Mouse (Mus musculus) G1E (cell line): ENCODE measurements around the gene Rhoj. TPM values are rescaled to one million over a fixed set of nuclear protein-coding genes. Genes with fewer than 3 reads are reported as not detected.

ENCODE experiments used
- ATAC-seq: 2 replicates; pipeline ENCODE4 v1.8.0; 2016; ENCODE audit warnings: mild to moderate bottlenecking; ENCODE audit not compliant: insufficient number of reproducible peaks, poor library complexity, low FRiP score, severe bottlenecking; ENCODE audit errors: extremely low read depth
- DNase-seq: peaks from one replicate; pipeline ENCODE4 v3.0.0; 2012; ENCODE audit warnings: low spot score
- H3K27me3 ChIP-seq: 2 replicates; pipeline ENCODE4 v1.6.1; 2012; ENCODE audit warnings: mild to moderate bottlenecking, low read length, inconsistent platforms; ENCODE audit not compliant: insufficient read depth
- H3K36me3 ChIP-seq: replicated peaks from 2 replicates; pipeline ENCODE3; 2012; ENCODE audit warnings: mild to moderate bottlenecking, inconsistent platforms
- H3K4me1 ChIP-seq: 2 replicates; pipeline ENCODE4 v1.6.1; 2012; ENCODE audit warnings: low read depth, low read length, inconsistent platforms, mixed read lengths; ENCODE audit not compliant: insufficient read depth
- H3K4me3 ChIP-seq: 2 replicates; pipeline ENCODE4 v1.5.1; 2012; ENCODE audit warnings: low read depth, mild to moderate bottlenecking, inconsistent platforms, low read length, moderate library complexity, mixed read lengths
- H3K9me3 ChIP-seq: replicated peaks from 2 replicates; pipeline ENCODE4 v1.6.1; 2012; ENCODE audit warnings: inconsistent platforms
- CTCF ChIP-seq: IDR thresholded peaks from 2 replicates; pipeline ENCODE4 v1.5.1; 2012; ENCODE audit warnings: low read depth, low read length, inconsistent platforms, mixed read lengths
- GATA1 ChIP-seq: IDR thresholded peaks from 2 replicates; pipeline ENCODE4 v1.6.1; 2012; ENCODE audit warnings: borderline replicate concordance, low read length, inconsistent platforms, mixed read lengths
- GATA2 ChIP-seq: IDR thresholded peaks from 2 replicates; pipeline ENCODE4 v1.6.1; 2012; ENCODE audit warnings: low read depth, low read length, inconsistent platforms, borderline replicate concordance
- POLR2AphosphoS5 ChIP-seq: IDR thresholded peaks from 2 replicates; pipeline ENCODE4 v1.6.1; 2012; ENCODE audit warnings: low read depth, low read length, inconsistent platforms; ENCODE audit not compliant: insufficient replicate concordance
- TAL1 ChIP-seq: conservative IDR thresholded peaks from 2 replicates; pipeline ENCODE4 v1.6.1; 2012; ENCODE audit warnings: low read depth, low read length, inconsistent platforms, mixed read lengths
- polyA plus RNA-seq: library from polyadenylated mRNA; stranded (reverse); fragments of >175 nt; gene quantifications from 2 replicates; pipeline ENCODE4 v1.2.3, GENCODE M21; 2012
- total RNA-seq, 2 experiments: library from RNA; stranded (forward) in 1 of 2; stranded (reverse) in 1 of 2; fragments of 200-1000 nt in 1 of 2; fragments of >200 nt in 1 of 2; fragmentation: Nextera tagmentation in 1 of 2; gene quantifications; 2 replicates each; pipeline ENCODE4 v1.2.3; 2014 to 2017

Rhoj gene
- total and polyA plus RNA-seq, 3 experiments, result 0.22 TPM; not detected in 2

DNA sequence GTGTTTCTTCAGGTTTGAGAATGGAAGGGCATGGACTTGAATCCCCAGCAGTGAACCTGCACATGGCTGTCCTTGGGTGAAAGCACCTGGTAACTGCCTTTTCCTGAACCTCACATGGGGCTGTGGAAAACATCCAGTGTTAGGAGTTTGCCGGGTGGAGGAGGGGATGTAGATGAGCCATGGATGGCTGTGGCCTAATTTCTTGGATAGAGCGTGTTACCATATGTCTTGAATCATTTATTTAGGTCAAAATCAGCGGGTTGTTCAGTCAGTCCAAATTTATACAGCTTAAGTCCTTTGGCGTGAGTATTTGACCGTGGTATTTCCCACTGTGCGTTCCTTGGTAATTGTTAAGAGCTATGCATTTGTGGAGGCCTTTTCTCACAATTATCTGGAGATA is 68.0 kb downstream of the Rhoj start:
- DNase-seq (no peak), ATAC-seq (no peak)

DNA sequence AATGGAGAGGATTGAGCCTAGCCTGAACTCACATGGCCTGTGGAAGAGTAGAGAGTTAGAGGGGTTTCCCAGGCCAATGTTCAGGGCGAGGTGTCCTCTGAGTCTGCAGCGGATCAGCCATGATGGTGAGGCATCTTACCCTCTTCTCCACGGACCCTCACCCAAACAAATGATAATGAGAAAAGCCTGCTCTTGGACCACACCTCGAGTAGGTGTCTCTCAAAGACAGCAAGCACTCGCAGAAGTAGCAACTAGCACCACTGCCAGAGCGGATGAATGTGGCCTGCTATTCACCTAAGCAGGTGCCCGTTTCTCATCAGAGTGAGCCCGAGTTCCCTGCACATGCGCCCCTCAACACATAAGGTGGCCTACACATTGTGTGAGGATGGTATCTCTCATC is 78.6 kb downstream of the Rhoj start:
- H3K4me1 ChIP-seq, result no peaks in the 10 kb centered on the region
- H3K4me3 ChIP-seq, result no peak overlapping the region
- TF ChIP-seq POLR2AphosphoS5 (no peak), GATA1 (no peak), GATA2 (no peak), TAL1 (no peak), CTCF (no peak)
- no peaks in the 10 kb centered on the region for H3K36me3 ChIP-seq
- DNase-seq (no peak), ATAC-seq (no peak)
- H3K27me3 ChIP-seq, result peaks cover 12% of the 10 kb centered on the region; the same call in 1 of the 2 replicates
- H3K9me3 ChIP-seq, result no peaks in the 10 kb centered on the region

More for the DNA sequence above, 68.0 kb downstream of the Rhoj start:
- H3K36me3 ChIP-seq, result no peaks in the 10 kb centered on the region
- 0 out of 2 replicates have a peak, but pooled peaks cover 2% of the 10 kb centered on the region for H3K9me3 ChIP-seq
- H3K27me3 ChIP-seq, result peaks cover 3% of the 10 kb centered on the region; the same call in 1 of the 2 replicates
- H3K4me3 ChIP-seq, result no peak overlapping the region
- H3K4me1 ChIP-seq, result no peaks in the 10 kb centered on the region
- TF ChIP-seq TAL1, result no peak
- TF ChIP-seq GATA1, result no peak
- TF ChIP-seq CTCF, result no peak
- no peak for TF ChIP-seq GATA2
- TF ChIP-seq POLR2AphosphoS5, result no peak

DNA sequence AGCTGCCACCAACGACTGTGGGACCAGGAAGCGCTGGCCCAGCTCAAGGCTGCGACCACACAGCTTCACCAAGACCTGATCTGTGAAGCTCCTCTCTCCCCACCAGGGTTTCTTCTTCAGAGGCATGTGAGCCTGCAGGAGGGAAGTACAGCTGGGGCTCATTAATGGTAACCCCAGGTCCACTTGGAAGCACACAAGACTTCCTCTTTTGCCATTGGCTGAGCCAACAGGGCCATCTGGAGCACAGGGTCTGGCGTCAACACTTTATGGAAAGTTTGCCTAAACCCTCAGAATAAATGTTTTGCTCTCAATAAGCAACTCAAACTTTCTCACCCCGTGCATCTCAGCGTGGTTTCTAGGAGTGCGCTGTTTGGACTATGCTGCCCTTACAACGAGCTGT is 79.0 kb downstream of the Rhoj start:
- TF ChIP-seq CTCF (no peak), POLR2AphosphoS5 (no peak), GATA1 (no peak), TAL1 (no peak), GATA2 (no peak)
- no peak for DNase-seq
- H3K4me1 ChIP-seq, result no peaks in the 10 kb centered on the region
- H3K36me3 ChIP-seq, result no peaks in the 10 kb centered on the region
- H3K4me3 ChIP-seq, result no peak overlapping the region
- no peak for ATAC-seq
- no peaks in the 10 kb centered on the region for H3K9me3 ChIP-seq
- H3K27me3 ChIP-seq, result peaks cover 12% of the 10 kb centered on the region; the same call in 1 of the 2 replicates

DNA sequence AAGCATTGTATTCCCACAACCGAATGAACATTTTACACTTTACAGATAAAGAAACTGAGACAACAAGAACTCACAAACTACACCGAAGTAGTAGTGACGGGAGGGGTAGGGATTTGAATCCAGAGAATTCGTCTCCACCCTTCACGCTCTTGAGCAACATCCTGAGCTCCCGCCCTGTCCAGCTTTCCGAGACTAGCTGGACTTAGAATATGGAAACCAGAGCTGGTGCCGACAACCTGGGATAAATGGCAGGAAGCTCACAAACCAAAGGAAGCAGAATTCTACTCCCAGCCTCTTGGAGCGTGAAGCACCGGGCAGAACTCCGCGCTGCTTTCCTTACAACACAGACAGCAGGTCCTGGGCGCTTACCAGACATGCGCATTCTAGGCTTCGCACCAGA is 79.7 kb downstream of the Rhoj start:
- TF ChIP-seq CTCF, result no peak
- TF ChIP-seq GATA1, result no peak
- no peak for TF ChIP-seq GATA2
- TF ChIP-seq TAL1, result no peak
- no peak for TF ChIP-seq POLR2AphosphoS5
- Histone ChIP-seq H3K4me1 (no peaks in the 10 kb centered on the region), H3K4me3 (no peak overlapping the region), H3K36me3 (no peaks in the 10 kb centered on the region), H3K9me3 (no peaks in the 10 kb centered on the region), H3K27me3 (peaks cover 12% of the 10 kb centered on the region; the same call in 1 of the 2 replicates)
- DNase-seq (no peak), ATAC-seq (no peak)

DNA sequence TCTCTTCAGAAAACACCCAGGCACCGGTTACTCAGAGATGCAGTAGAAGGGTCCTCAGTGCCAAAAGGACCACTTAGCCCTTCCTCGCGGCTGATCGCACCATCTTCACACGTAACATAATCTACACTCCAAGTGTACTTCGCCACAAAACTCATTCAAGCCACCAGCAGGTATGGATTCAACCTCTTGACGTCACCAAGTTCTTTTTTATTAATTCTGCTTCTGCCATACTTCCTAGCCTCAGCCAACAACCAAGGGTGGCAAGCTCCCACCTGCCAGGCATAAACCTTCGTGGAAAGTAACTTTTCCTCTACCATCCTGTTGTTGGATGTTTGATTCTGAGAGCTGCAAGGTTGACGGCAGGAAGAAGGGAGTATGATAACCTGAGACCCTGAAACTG is 80.4 kb downstream of the Rhoj start:
- Histone ChIP-seq H3K9me3 (no peaks in the 10 kb centered on the region), H3K36me3 (no peaks in the 10 kb centered on the region), H3K4me3 (no peak overlapping the region), H3K4me1 (no peaks in the 10 kb centered on the region), H3K27me3 (peaks cover 12% of the 10 kb centered on the region; the same call in 1 of the 2 replicates)
- no peak for ATAC-seq
- no peak for TF ChIP-seq POLR2AphosphoS5
- TF ChIP-seq CTCF, result no peak
- no peak for TF ChIP-seq GATA1
- TF ChIP-seq TAL1, result no peak
- TF ChIP-seq GATA2, result no peak
- DNase-seq, result no peak

DNA sequence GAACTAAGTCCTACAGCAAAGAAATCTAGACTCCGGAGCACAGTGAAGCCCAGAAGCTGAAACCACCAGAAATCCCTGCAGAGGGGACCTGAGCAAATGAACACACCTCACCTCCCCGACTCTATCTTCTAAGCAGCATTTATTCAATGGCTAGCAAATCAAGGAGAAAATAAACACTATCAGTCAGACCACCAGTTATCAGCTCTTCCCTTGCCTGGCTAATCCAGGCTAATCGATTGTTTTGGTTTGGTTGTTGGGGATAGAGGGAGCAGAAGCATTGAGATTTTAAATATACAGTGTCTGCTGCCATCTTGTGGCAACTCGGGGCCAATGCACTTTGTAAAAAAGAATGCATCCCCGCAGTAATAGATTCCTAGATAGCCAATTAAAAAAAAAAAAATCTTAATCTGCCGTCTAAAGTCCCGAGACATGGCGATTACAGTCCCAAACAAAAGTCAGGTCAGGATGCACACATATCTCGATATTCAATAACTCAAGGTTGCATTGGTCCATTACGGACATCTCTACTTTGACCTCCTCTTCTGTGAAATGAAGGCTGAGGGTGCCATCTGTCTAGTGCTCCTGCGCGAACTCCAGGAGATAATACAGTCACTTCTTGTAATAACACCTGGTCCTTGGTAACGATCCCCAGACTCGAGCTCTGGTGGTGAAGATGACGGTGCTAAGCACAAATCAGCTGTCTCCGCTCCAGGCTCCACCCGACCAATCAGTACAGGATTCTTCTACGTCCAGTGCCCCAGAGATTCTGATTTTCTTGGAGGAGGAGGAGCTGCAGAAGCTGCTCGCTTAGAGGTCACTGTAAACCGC is 81.4 kb downstream of the Rhoj start:
- Histone ChIP-seq H3K9me3 (no peaks in the 10 kb centered on the region), H3K27me3 (peaks cover 12% of the 10 kb centered on the region; the same call in 1 of the 2 replicates), H3K36me3 (no peaks in the 10 kb centered on the region), H3K4me3 (no peak overlapping the region), H3K4me1 (no peaks in the 10 kb centered on the region)
- DNase-seq (peak; percentile 38), ATAC-seq (no peak)
- TF ChIP-seq CTCF (peak; percentile 59; the same call in 1 of the 2 replicates), TAL1 (no peak)

DNA sequence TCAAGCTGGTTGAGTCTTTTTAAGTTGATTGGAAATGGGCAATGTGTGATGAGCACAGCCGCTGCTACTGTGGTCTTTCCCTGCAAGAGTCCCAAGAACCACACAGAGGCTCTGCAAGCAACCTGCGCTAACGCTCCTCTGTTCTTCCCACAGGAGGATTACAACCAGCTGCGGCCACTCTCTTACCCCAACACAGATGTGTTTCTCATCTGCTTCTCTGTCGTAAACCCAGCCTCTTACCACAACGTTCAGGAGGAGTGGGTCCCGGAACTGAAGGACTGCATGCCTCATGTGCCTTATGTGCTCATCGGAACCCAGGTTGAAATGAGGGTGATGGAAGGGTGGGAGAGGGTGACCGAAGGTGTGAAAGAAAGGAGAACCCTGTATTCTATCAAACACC is 83.4 kb downstream of the Rhoj start:
- TF ChIP-seq GATA2, result no peak
- no peak for TF ChIP-seq GATA1
- TF ChIP-seq TAL1, result no peak
- TF ChIP-seq CTCF, result no peak
- no peak for TF ChIP-seq POLR2AphosphoS5
- Histone ChIP-seq H3K27me3 (peaks cover 15% of the 10 kb centered on the region; the same call in 1 of the 2 replicates), H3K4me1 (no peaks in the 10 kb centered on the region), H3K36me3 (no peaks in the 10 kb centered on the region), H3K9me3 (no peaks in the 10 kb centered on the region), H3K4me3 (no peak overlapping the region)
- DNase-seq (no peak), ATAC-seq (no peak)
